Mouse (Mus musculus): ENCODE results near the gene Ptprn2. TPM values are rescaled to one million over a fixed set of nuclear protein-coding genes. Genes with fewer than 3 reads are reported as not detected.

The Ptprn2 gene
- polyA plus RNA-seq, 1 experiment from 2014 or later = 6.9 TPM

- Histone ChIP-seq H3K4me1 (replicated peaks; ENCODE audit: control insufficient read depth, insufficient read depth, low read length) (no peaks in the 10 kb centered on the region), H3K27ac (ENCODE audit: low read depth, low read length) (no peak overlapping the region), H3K4me2 (replicated peaks; ENCODE audit: low read depth, low read length) (no peak overlapping the region), H3K4me3 (ENCODE audit: low read depth, low read length) (no peak overlapping the region), H3K9me3 (ENCODE audit: control insufficient read depth, low read length) (no peaks in the 10 kb centered on the region), H3K9ac (ENCODE audit: low read depth, low read length) (no peak overlapping the region), H3K36me3 (ENCODE audit: control insufficient read depth, insufficient read depth, low read length) (no peaks in the 10 kb centered on the region), H3K27me3 (ENCODE audit: control insufficient read depth, insufficient read depth, low read length) (no peaks in the 10 kb centered on the region; the same call in 1 of the 2 replicates)
- DNase-seq (ENCODE audit: low spot score) = peak; percentile 51
- ATAC-seq (ENCODE audit: low FRiP score) = 0 out of 2 replicates have a peak, but pooled peaks have one; percentile 30
- 13% methylated on average over 2 of the region's 2 CpGs for WGBS
Observed at GRCm38 (mm10) chr12:117132095-117132494, 646.6 kb downstream of the Ptprn2 start.

DNA sequence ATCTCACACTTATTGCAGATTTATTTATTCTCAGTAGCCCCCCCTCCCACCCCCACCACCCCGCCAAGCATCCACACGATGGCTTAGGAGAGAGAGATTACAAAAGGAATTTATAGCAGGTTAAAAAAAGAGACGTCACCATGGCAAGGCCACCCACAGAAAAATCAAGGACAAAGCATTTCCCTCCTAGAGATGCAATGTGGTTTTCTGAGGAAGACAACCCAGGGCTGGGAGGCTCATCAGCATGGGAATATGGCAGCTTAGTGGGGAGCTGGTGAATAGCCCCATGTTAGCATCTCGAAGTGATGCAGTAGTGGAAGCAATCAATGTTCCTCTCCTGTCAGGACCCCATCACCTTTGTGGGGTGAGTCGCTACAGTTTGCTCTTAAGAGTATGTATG, 649.7 kb downstream of the Ptprn2 start:
- Histone ChIP-seq H3K4me3 (ENCODE audit: low read depth, low read length) (no peak overlapping the region), H3K27ac (ENCODE audit: low read depth, low read length) (no peak overlapping the region), H3K9me3 (ENCODE audit: control insufficient read depth, low read length) (no peaks in the 10 kb centered on the region), H3K4me1 (replicated peaks; ENCODE audit: control insufficient read depth, insufficient read depth, low read length) (no peaks in the 10 kb centered on the region), H3K9ac (ENCODE audit: low read depth, low read length) (no peak overlapping the region), H3K4me2 (replicated peaks; ENCODE audit: low read depth, low read length) (no peak overlapping the region), H3K36me3 (ENCODE audit: control insufficient read depth, insufficient read depth, low read length) (no peaks in the 10 kb centered on the region), H3K27me3 (ENCODE audit: control insufficient read depth, insufficient read depth, low read length) (no peaks in the 10 kb centered on the region)
- ATAC-seq (ENCODE audit: low FRiP score) (no peak), DNase-seq (ENCODE audit: low spot score) (no peak)
- 71% methylated on average over 5 of the region's 5 CpGs for WGBS

- no peak overlapping the region for H3K4me2 ChIP-seq (replicated peaks; ENCODE audit: low read depth, low read length)
Observed at GRCm38 (mm10) chr12:117136472-117137010, 651.0 kb downstream of the Ptprn2 start.

GRCm38 (mm10) chr12:117140901-117141300, 655.4 kb downstream of the Ptprn2 start:
- 86% methylated on average over 4 of the region's 4 CpGs for WGBS
- DNase-seq (ENCODE audit: low spot score) = no peak
- Histone ChIP-seq H3K27me3 (ENCODE audit: control insufficient read depth, insufficient read depth, low read length) (no peaks in the 10 kb centered on the region), H3K4me3 (ENCODE audit: low read depth, low read length) (no peak overlapping the region), H3K36me3 (ENCODE audit: control insufficient read depth, insufficient read depth, low read length) (no peaks in the 10 kb centered on the region), H3K27ac (ENCODE audit: low read depth, low read length) (no peak overlapping the region), H3K4me2 (replicated peaks; ENCODE audit: low read depth, low read length) (no peak overlapping the region), H3K9ac (ENCODE audit: low read depth, low read length) (no peak overlapping the region), H3K9me3 (ENCODE audit: control insufficient read depth, low read length) (no peaks in the 10 kb centered on the region), H3K4me1 (replicated peaks; ENCODE audit: control insufficient read depth, insufficient read depth, low read length) (no peaks in the 10 kb centered on the region)
- no peak for ATAC-seq (ENCODE audit: low FRiP score)

More at GRCm38 (mm10) chr12:117136472-117137010, 651.0 kb downstream of the Ptprn2 start:
- Histone ChIP-seq H3K9me3 (ENCODE audit: control insufficient read depth, low read length) (no peaks in the 10 kb centered on the region), H3K36me3 (ENCODE audit: control insufficient read depth, insufficient read depth, low read length) (no peaks in the 10 kb centered on the region), H3K27me3 (ENCODE audit: control insufficient read depth, insufficient read depth, low read length) (no peaks in the 10 kb centered on the region), H3K4me1 (replicated peaks; ENCODE audit: control insufficient read depth, insufficient read depth, low read length) (no peaks in the 10 kb centered on the region), H3K27ac (ENCODE audit: low read depth, low read length) (no peak overlapping the region), H3K9ac (ENCODE audit: low read depth, low read length) (no peak overlapping the region), H3K4me3 (ENCODE audit: low read depth, low read length) (no peak overlapping the region)
- no peak for ATAC-seq (ENCODE audit: low FRiP score)
- DNase-seq (ENCODE audit: low spot score) = no peak
- WGBS = 64% methylated on average over 5 of the region's 5 CpGs

- DNase-seq (ENCODE audit: low spot score) (no peak), ATAC-seq (ENCODE audit: low FRiP score) (no peak)
- H3K9ac ChIP-seq (ENCODE audit: low read depth, low read length) = no peak overlapping the region
- no peaks in the 10 kb centered on the region for H3K9me3 ChIP-seq (ENCODE audit: control insufficient read depth, low read length)
- H3K4me2 ChIP-seq (replicated peaks; ENCODE audit: low read depth, low read length) = no peak overlapping the region
- 92% methylated on average over 6 of the region's 6 CpGs for WGBS
- no peak overlapping the region for H3K4me3 ChIP-seq (ENCODE audit: low read depth, low read length)
- no peak overlapping the region for H3K27ac ChIP-seq (ENCODE audit: low read depth, low read length)
- no peaks in the 10 kb centered on the region for H3K36me3 ChIP-seq (ENCODE audit: control insufficient read depth, insufficient read depth, low read length)
- no peaks in the 10 kb centered on the region for H3K27me3 ChIP-seq (ENCODE audit: control insufficient read depth, insufficient read depth, low read length)
- H3K4me1 ChIP-seq (replicated peaks; ENCODE audit: control insufficient read depth, insufficient read depth, low read length) = no peaks in the 10 kb centered on the region
Observed at GRCm38 (mm10) chr12:117141394-117141793, 655.9 kb downstream of the Ptprn2 start.

GRCm38 (mm10) chr12:117149176-117149575, 663.7 kb downstream of the Ptprn2 start:
- WGBS = 10% methylated on average over 7 of the region's 7 CpGs
- peak overlapping the region; percentile 36 for H3K4me2 ChIP-seq (replicated peaks; ENCODE audit: low read depth, low read length)
- H3K9ac ChIP-seq (ENCODE audit: low read depth, low read length) = no peak overlapping the region
- peaks cover 14% of the 10 kb centered on the region for H3K4me1 ChIP-seq (replicated peaks; ENCODE audit: control insufficient read depth, insufficient read depth, low read length)
- DNase-seq (ENCODE audit: low spot score) (peak; percentile 18), ATAC-seq (ENCODE audit: low FRiP score) (no peak)
- H3K27ac ChIP-seq (ENCODE audit: low read depth, low read length) = no peak overlapping the region
- H3K27me3 ChIP-seq (ENCODE audit: control insufficient read depth, insufficient read depth, low read length) = peaks cover 7% of the 10 kb centered on the region; the same call in 1 of the 2 replicates
- no peaks in the 10 kb centered on the region for H3K36me3 ChIP-seq (ENCODE audit: control insufficient read depth, insufficient read depth, low read length)
- H3K4me3 ChIP-seq (ENCODE audit: low read depth, low read length) = no peak overlapping the region
- no peaks in the 10 kb centered on the region for H3K9me3 ChIP-seq (ENCODE audit: control insufficient read depth, low read length)

DNA sequence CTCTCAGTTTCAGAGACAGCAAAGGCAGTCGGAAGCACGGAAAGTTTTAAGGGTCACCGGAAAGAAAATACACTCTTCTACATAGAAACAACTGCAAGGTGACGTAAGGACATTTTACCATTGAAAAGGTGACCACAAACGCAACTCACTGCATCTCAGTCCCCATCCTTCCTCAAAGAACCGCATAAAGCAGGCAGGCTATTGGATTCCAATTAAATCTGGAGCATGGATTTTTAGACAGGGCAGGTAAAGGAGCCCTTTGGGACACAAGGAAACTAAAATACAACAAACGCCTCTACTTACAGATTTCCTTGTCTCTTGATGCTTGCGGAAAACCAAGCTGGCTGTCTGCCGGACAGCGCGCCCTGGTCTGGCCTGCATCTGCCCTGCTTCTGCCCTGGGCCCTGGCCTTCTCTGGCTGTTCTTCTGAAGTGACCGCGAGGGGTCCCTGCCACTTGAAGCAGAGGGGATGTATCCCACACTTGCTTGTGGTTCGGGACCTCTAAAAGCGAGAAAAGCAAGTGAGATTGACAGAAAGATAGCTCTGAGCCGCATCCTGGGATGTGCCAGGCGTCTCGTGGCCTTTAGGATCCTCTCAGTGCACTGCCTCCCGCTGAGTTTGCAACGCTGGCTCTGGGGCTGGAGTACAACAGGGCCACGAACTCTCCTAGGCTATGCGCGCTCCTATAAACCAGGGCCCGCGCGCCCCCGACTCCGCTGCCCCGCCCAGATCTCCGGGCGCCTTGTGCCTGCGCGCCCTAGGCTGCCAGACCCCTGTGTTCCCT, 665.3 kb downstream of the Ptprn2 start:
- Histone ChIP-seq H3K4me1 (replicated peaks; ENCODE audit: control insufficient read depth, insufficient read depth, low read length) (peaks cover 14% of the 10 kb centered on the region), H3K36me3 (ENCODE audit: control insufficient read depth, insufficient read depth, low read length) (no peaks in the 10 kb centered on the region), H3K4me3 (ENCODE audit: low read depth, low read length) (peak overlapping the region; percentile 16), H3K9ac (ENCODE audit: low read depth, low read length) (peak overlapping the region; percentile 17), H3K27me3 (ENCODE audit: control insufficient read depth, insufficient read depth, low read length) (peaks cover 9% of the 10 kb centered on the region; the same call in 1 of the 2 replicates), H3K9me3 (ENCODE audit: control insufficient read depth, low read length) (no peaks in the 10 kb centered on the region), H3K4me2 (replicated peaks; ENCODE audit: low read depth, low read length) (peak overlapping the region; percentile 73), H3K27ac (ENCODE audit: low read depth, low read length) (peak overlapping the region; percentile 47)
- DNase-seq (ENCODE audit: low spot score) (peak; percentile 73), ATAC-seq (ENCODE audit: low FRiP score) (peak; percentile 33)
- WGBS = 2% methylated on average over 33 of the region's 33 CpGs

GRCm38 (mm10) chr12:117151611-117152010, 666.1 kb downstream of the Ptprn2 start:
- H3K9me3 ChIP-seq (ENCODE audit: control insufficient read depth, low read length) = no peaks in the 10 kb centered on the region
- peak overlapping the region; percentile 47; the same call in 1 of the 2 replicates for H3K27ac ChIP-seq (ENCODE audit: low read depth, low read length)
- peak overlapping the region; percentile 16 for H3K4me3 ChIP-seq (ENCODE audit: low read depth, low read length)
- 7% methylated on average over 7 of the region's 7 CpGs for WGBS
- peaks cover 9% of the 10 kb centered on the region; the same call in 1 of the 2 replicates for H3K27me3 ChIP-seq (ENCODE audit: control insufficient read depth, insufficient read depth, low read length)
- H3K4me1 ChIP-seq (replicated peaks; ENCODE audit: control insufficient read depth, insufficient read depth, low read length) = peaks cover 14% of the 10 kb centered on the region
- peak overlapping the region; percentile 17 for H3K9ac ChIP-seq (ENCODE audit: low read depth, low read length)
- H3K36me3 ChIP-seq (ENCODE audit: control insufficient read depth, insufficient read depth, low read length) = no peaks in the 10 kb centered on the region
- H3K4me2 ChIP-seq (replicated peaks; ENCODE audit: low read depth, low read length) = peak overlapping the region; percentile 73
- DNase-seq (ENCODE audit: low spot score) (peak; percentile 68), ATAC-seq (ENCODE audit: low FRiP score) (peak; percentile 28; the same call in 1 of the 2 replicates)

Measured in hindbrain, embryonic 11.5 days (tissue).